8 mouse cellular contexts compared by ENCODE assay signal in the genomic region with DNA sequence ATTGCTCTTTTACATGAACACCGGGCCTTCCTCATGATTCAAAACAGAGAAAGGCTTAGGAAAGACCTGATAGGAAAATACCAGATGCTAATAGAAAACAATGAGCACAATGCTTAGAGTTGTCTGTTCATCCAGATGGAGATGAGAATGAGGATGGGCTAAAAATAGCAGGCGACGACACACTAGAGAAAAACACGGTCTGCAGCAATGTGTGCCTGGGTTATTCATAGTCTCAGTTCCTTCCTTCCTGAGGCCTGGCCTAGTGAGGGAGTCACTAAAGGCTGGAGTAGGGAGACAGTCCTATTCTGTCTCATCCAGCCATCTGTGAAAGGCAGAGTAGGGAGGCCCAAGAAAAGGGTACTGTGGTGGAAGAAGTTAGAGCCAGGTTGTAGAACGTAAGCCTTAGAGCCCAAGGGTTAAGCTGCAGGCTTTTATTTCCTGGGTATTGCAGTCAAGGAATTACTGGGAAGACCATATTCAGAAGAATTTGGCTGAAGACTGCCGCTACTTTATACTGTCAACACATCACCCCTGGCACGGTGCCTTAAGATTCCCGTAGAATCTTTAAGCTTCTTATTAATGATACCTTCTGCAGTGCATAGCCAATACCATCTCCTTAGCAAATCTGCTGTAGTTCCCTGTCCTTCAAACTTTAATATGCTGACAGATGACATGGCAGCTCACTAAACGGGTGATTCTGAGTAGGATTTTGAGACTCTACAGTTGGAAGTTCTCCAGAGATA. TPM values are rescaled to one million over a fixed set of nuclear protein-coding genes. Genes with fewer than 3 reads are reported as not detected.
A peak's percentile ranks its signal among the peaks of the same experiment; 100 is the strongest.
DNase-seq lines count a peak whose midpoint lies in the region; ATAC-seq and TF ChIP-seq lines count a peak whose summit lies in the region.

No protein-coding gene starts in this region.

- H3K27me3 ChIP-seq in lung, embryonic 14.5 days (ENCODE audit: insufficient read depth, low read length), result no peaks in the 10 kb centered on the region
- H3K27me3 ChIP-seq in heart, adult 2 months (ENCODE audit: control insufficient read depth, insufficient read depth, low read length), result no peaks in the 10 kb centered on the region
- no peaks in the 10 kb centered on the region for H3K27me3 ChIP-seq in limb, embryonic 15.5 days

- H3K79me2 ChIP-seq in heart, adult 2 months (replicated peaks; ENCODE audit: control insufficient read depth, insufficient read depth, low read length), result no peaks in the 10 kb centered on the region

- peaks cover 3% of the 10 kb centered on the region; the same call in 1 of the 2 replicates for H3K9me3 ChIP-seq in lung, embryonic 14.5 days (ENCODE audit: low read depth, low read length)
- H3K9me3 ChIP-seq in limb, embryonic 15.5 days, result no peaks in the 10 kb centered on the region

- intact Hi-C loops in heart, adult 2 months (cut with DNase I), result no loop called here

- ATAC-seq in lung, embryonic 14.5 days (ENCODE audit: insufficient read depth), result peak; percentile 80
- peak; percentile 48; the same call in 1 of the 2 replicates for ATAC-seq in limb, embryonic 15.5 days (ENCODE audit: insufficient number of reproducible peaks, low FRiP score, low TSS enrichment, low read depth)

- TF ChIP-seq CTCF in lung, embryonic 14.5 days (IDR thresholded peaks at IDR 0.05; ENCODE audit: low read depth), result no peak
- no peak for TF ChIP-seq CTCF in heart, adult 2 months (IDR thresholded peaks at IDR 0.05)

- H3K9ac ChIP-seq in lung, embryonic 14.5 days, result no peak overlapping the region
- H3K9ac ChIP-seq in heart, adult 2 months (ENCODE audit: low read depth, low read length), result no peak overlapping the region
- H3K9ac ChIP-seq in limb, embryonic 15.5 days, result no peak overlapping the region

- 40% methylated on average over 9 of the region's 9 CpGs for WGBS in lung, embryonic 14.5 days
- WGBS in heart, adult 2 months, result 28% methylated on average over 9 of the region's 9 CpGs
- WGBS in limb, embryonic 15.5 days, result 50% methylated on average over 9 of the region's 9 CpGs

- TF ChIP-seq POLR2A in heart, adult 2 months (IDR thresholded peaks at IDR 0.05; ENCODE audit: insufficient read depth, low read depth, low read length), result peak; percentile 54; the same call in 1 of the 2 replicates

- DNase-seq in lung, embryonic 14.5 days, result peak; percentile 87
- DNase-seq in lung, adult 18-20 months, result no peak
- DNase-seq in heart, adult 2 months, result peak; percentile 30 to 47
- peak; percentile 67 for DNase-seq in kidney, adult 9 months
- DNase-seq in thymus, postnatal 4 days, result no peak
- DNase-seq in c-Kit-positive CD71-positive TER-119-positive erythroid progenitor cells, embryonic 14.5 days (ENCODE audit: low spot score), result no peak
- DNase-seq in urinary bladder, adult 2 months (ENCODE audit: low spot score), result no peak

- no peak overlapping the region for H3K4me3 ChIP-seq in lung, embryonic 14.5 days (ENCODE audit: low read depth, low read length)
- H3K4me3 ChIP-seq in heart, adult 2 months, result no peak overlapping the region
- H3K4me3 ChIP-seq in limb, embryonic 15.5 days, result no peak overlapping the region

- peaks cover 9% of the 10 kb centered on the region; the same call in 1 of the 2 replicates for H3K4me1 ChIP-seq in lung, embryonic 14.5 days (ENCODE audit: insufficient read depth)
- peaks cover 1% of the 10 kb centered on the region for H3K4me1 ChIP-seq in heart, adult 2 months (ENCODE audit: control insufficient read depth, insufficient read depth, low read length)
- H3K4me1 ChIP-seq in limb, embryonic 15.5 days, result peaks cover 53% of the 10 kb centered on the region

- no peaks in the 10 kb centered on the region for H3K36me3 ChIP-seq in lung, embryonic 14.5 days (ENCODE audit: insufficient read depth)
- peaks cover 4% of the 10 kb centered on the region; the same call in 1 of the 2 replicates for H3K36me3 ChIP-seq in heart, adult 2 months (ENCODE audit: control insufficient read depth, insufficient read depth, low read length)
- no peaks in the 10 kb centered on the region for H3K36me3 ChIP-seq in limb, embryonic 15.5 days

- no peak overlapping the region for H3K4me2 ChIP-seq in lung, embryonic 14.5 days
- H3K4me2 ChIP-seq in limb, embryonic 15.5 days, result no peak overlapping the region

- peak overlapping the region; percentile 69 for H3K27ac ChIP-seq in lung, embryonic 14.5 days (ENCODE audit: low read depth)
- H3K27ac ChIP-seq in heart, adult 2 months, result peak overlapping the region; percentile 71
- peak overlapping the region; percentile 73 for H3K27ac ChIP-seq in limb, embryonic 15.5 days

- 0 out of 2 replicates have a peak, but pooled peaks have one; percentile 48 for TF ChIP-seq EP300 in heart, adult 2 months (IDR thresholded peaks at IDR 0.05; ENCODE audit: insufficient read depth, low read depth, low read length)

RNA-seq across cellular contexts. Expression of a gene that starts 43.2 kb away (rescaled TPM):
- polyA plus RNA-seq in lung, embryonic 14.5 days (2014; fragmentation: Nextera tagmentation; extraction: Ambion mirVana), result 14.4 and 14.6 TPM in 2 replicates
- 1 to 10 TPM; 4.0 to 4.9 TPM for total RNA-seq in heart, adult 2 months (2021)
- 1.3 and 2.9 TPM in 2 replicates for polyA plus RNA-seq in heart, adult 2 months (2012; rRNA removed)
- polyA plus RNA-seq in limb, embryonic 15.5 days (2015; fragmentation: Nextera tagmentation; extraction: Ambion mirVana), result 6.9 and 7.4 TPM in 2 replicates
- 8.8 and 9.5 TPM in 2 replicates for polyA plus RNA-seq in urinary bladder, adult 2 months (2012; rRNA removed)

Comparison
In these comparisons a context has a peak if more than half of its experiments do, and no peak if none do; other contexts are left out.
1. DNase-seq: peak in lung, embryonic 14.5 days (single experiment), heart, adult 2 months (2 of 2) and kidney, adult 9 months (single experiment); none in lung, adult 18-20 months (0 of 2), thymus, postnatal 4 days (single experiment), c-Kit-positive CD71-positive TER-119-positive erythroid progenitor cells, embryonic 14.5 days (single experiment) and urinary bladder, adult 2 months (single experiment).
2. Peak in every context shown above with its lines, with median percentiles within 50 percentile points of each other: H3K27ac ChIP-seq.